Mouse (Mus musculus): ENCODE measurements around the gene Tas1r3. TPM values are rescaled to one million over a fixed set of nuclear protein-coding genes. Genes with fewer than 3 reads are reported as not detected.
A peak's percentile ranks its signal among the peaks of the same experiment; 100 is the strongest.

The Tas1r3 gene
- total RNA-seq, 2 experiments from 2014 or later = 0.09 to 0.12 TPM

- no peak for DNase-seq (ENCODE audit: low spot score)
Measured at GRCm38 (mm10) chr4:155887674-155888073, 24.5 kb upstream of the Tas1r3 start.

GRCm38 (mm10) chr4:155886330-155886729 lies 23.2 kb upstream of the Tas1r3 start:
- DNase-seq (ENCODE audit: low spot score) = no peak

- DNase-seq (ENCODE audit: low spot score) = no peak
Measured at GRCm38 (mm10) chr4:155883587-155883986, 20.4 kb upstream of the Tas1r3 start.

GRCm38 (mm10) chr4:155871404-155871803 lies 8.2 kb upstream of the Tas1r3 start:
- no peak for DNase-seq (ENCODE audit: low spot score)

- peak; percentile 96 for DNase-seq (ENCODE audit: low spot score)
Measured at GRCm38 (mm10) chr4:155869317-155870033, 6.3 kb upstream of the Tas1r3 start, which contains the start of the genes Cptp and Ints11. TSS of gene Cptp (minus strand) at chr4:155869440. TSS of gene Ints11 (plus strand) at chr4:155869546.

- no peak for DNase-seq (ENCODE audit: low spot score)
Measured at GRCm38 (mm10) chr4:155868614-155869298, 5.6 kb upstream of the Tas1r3 start.

GRCm38 (mm10) chr4:155861787-155862186 lies 1.4 kb downstream of the Tas1r3 start:
- DNase-seq (ENCODE audit: low spot score) = no peak

- DNase-seq (ENCODE audit: low spot score) = no peak
Measured at GRCm38 (mm10) chr4:155859318-155859717, 3.8 kb downstream of the Tas1r3 start.

- no peak for DNase-seq (ENCODE audit: low spot score)
Measured at GRCm38 (mm10) chr4:155856881-155857280, 6.3 kb downstream of the Tas1r3 start.

GRCm38 (mm10) chr4:155856071-155856470 lies 7.1 kb downstream of the Tas1r3 start:
- no peak for DNase-seq (ENCODE audit: low spot score)

- no peak for DNase-seq (ENCODE audit: low spot score)
Measured at GRCm38 (mm10) chr4:155854991-155855390, 8.2 kb downstream of the Tas1r3 start.

- no peak for DNase-seq (ENCODE audit: low spot score)
Measured at GRCm38 (mm10) chr4:155853421-155853820, 9.7 kb downstream of the Tas1r3 start.

GRCm38 (mm10) chr4:155851951-155852411 lies 11.2 kb downstream of the Tas1r3 start:
- DNase-seq (ENCODE audit: low spot score) = no peak

GRCm38 (mm10) chr4:155851368-155851767 lies 11.8 kb downstream of the Tas1r3 start:
- DNase-seq (ENCODE audit: low spot score) = no peak

GRCm38 (mm10) chr4:155849792-155850451 lies 13.2 kb downstream of the Tas1r3 start:
- no peak for DNase-seq (ENCODE audit: low spot score)

- DNase-seq (ENCODE audit: low spot score) = no peak
Measured at GRCm38 (mm10) chr4:155849391-155849790, 13.8 kb downstream of the Tas1r3 start.

- peak; percentile 78 for DNase-seq (ENCODE audit: low spot score)
Measured at GRCm38 (mm10) chr4:155848434-155849095, 14.6 kb downstream of the Tas1r3 start.

- peak; percentile 42 for DNase-seq (ENCODE audit: low spot score)
Measured at GRCm38 (mm10) chr4:155847591-155848352, 15.4 kb downstream of the Tas1r3 start.

- DNase-seq (ENCODE audit: low spot score) = peak; percentile 94
Measured at GRCm38 (mm10) chr4:155846871-155847578, 16.1 kb downstream of the Tas1r3 start, which contains the start of gene Dvl1. TSS of gene Dvl1 (plus strand) at chr4:155847402.

- DNase-seq (ENCODE audit: low spot score) = no peak
Measured at GRCm38 (mm10) chr4:155843231-155843630, 19.9 kb downstream of the Tas1r3 start.
